Mouse (Mus musculus) lung, adult 2 months (tissue): ENCODE data around the gene Ufc1. TPM values are rescaled to one million over a fixed set of nuclear protein-coding genes. Genes with fewer than 3 reads are reported as not detected.
"Not testable (repeated sequence)": the region's sequence is repeated elsewhere in the genome, so short reads cannot be mapped to it uniquely, and the experiment has no call there.

Source experiments
- DNase-seq: peaks from one replicate; pipeline ENCODE4 v3.0.0; 2022
- H3K4me1 ChIP-seq: fragments of 200-500 bp; 2 replicates; pipeline ENCODE4 v1.6.1; 2011; ENCODE audit warnings: low read length; ENCODE audit not compliant: control insufficient read depth, insufficient read depth
- H3K4me3 ChIP-seq: fragments of 200-500 bp; replicated peaks from 2 replicates; pipeline ENCODE3; 2011; ENCODE audit warnings: low read depth, mild to moderate bottlenecking, control low read depth, low read length; ENCODE audit errors: extremely low read depth
- CTCF ChIP-seq: fragments of 200-500 bp; IDR thresholded peaks from 2 replicates; pipeline ENCODE4 v1.5.1; 2011; ENCODE audit warnings: mild to moderate bottlenecking, low read length, control low read depth; ENCODE audit not compliant: insufficient read depth
- POLR2A ChIP-seq: fragments of 200-500 bp; IDR thresholded peaks from 2 replicates; pipeline ENCODE4 v1.6.1; 2011; ENCODE audit warnings: low read depth, mild to moderate bottlenecking, control low read depth, low read length, borderline replicate concordance; ENCODE audit errors: extremely low read depth
- WGBS: fragments of 180-500 bp; shearing (Covaris S2); methylation state at CpG from one replicate; pipeline ENCODE4 v1.1.7; 2018; 5-methylcytosine and 5-hydroxymethylcytosine counted together
- polyA plus RNA-seq: library from polyadenylated mRNA; depleted of rRNA; stranded (reverse); fragments of >200 nt; gene quantifications from 2 replicates; pipeline ENCODE4 v1.2.3, GENCODE M21; 2012

Gene Ufc1
- polyA plus RNA-seq, 1 experiment: 22.2 TPM

DNA sequence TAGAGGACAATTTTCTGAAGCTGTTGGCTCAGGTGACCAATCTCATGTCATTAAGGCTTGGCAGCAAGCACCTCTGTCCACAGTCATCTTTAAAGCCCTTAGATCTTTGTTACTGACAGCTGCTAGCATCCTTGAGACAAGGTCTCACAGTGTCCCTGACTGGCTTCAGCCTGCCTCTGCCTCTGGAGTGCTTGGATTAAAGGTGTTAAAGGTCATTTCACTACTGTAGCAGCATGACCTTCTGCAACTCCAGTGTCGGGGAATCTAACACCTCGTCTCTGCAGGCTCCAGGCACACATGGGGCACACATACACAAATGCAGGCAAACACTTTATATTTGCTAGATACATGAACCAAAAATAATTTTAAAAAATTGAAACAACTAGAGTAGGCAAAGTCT is 30.7 kb upstream of the Ufc1 start:
- TF ChIP-seq POLR2A (no peak), CTCF (no peak)
- Histone ChIP-seq H3K4me3 (no peak overlapping the region), H3K4me1 (peaks cover 5% of the 10 kb centered on the region)
- DNase-seq: no peak
- 74% methylated on average over 2 of the region's 2 CpGs for WGBS

DNA sequence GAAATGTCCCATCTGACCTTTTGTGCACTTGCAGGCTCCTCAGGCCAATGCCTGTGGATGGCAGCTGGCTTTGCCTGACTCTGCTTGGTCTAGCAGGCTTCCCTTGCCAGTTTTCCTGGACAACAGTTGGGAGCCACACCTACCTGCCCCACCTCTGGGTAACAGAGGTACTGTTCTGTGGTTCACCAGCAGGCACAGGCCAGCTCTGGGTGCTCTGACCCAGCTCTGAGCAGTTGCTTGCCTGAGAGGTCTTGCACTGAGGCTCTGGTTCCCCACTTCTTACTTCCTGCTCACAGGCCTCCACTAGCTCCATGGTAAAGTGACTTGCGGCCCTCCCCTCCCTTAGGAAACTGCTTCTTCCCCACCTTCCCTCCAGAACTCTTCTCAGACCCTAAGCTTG is 27.2 kb upstream of the Ufc1 start:
- DNase-seq: no peak
- WGBS: 80% methylated on average over 1 of the region's 1 CpGs
- TF ChIP-seq POLR2A: no peak
- no peak for TF ChIP-seq CTCF
- Histone ChIP-seq H3K4me1 (no peaks in the 10 kb centered on the region), H3K4me3 (no peak overlapping the region)

DNA sequence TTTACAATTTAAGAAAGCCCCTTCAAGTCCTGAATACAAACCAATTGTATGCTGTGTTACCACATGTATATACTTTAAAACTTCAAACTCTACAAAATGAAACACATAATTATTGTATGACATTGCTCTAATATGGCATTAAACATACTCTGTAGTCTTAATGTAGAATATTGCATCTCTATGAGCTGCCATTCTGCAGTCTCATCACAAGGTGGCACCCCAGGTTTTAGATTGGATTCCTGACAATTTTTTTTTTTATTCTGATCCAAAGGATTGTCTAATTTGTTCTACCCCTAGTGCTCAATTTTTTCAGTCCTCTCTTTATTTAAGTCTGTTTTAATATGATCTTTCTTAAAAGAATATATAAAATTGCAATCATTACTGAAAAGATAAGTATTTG is 26.6 kb upstream of the Ufc1 start:
- Histone ChIP-seq H3K4me3 (no peak overlapping the region), H3K4me1 (no peaks in the 10 kb centered on the region)
- TF ChIP-seq CTCF (0 out of 2 replicates have a peak, but pooled peaks have one; percentile 1), POLR2A (no peak)
- DNase-seq: no peak

DNA sequence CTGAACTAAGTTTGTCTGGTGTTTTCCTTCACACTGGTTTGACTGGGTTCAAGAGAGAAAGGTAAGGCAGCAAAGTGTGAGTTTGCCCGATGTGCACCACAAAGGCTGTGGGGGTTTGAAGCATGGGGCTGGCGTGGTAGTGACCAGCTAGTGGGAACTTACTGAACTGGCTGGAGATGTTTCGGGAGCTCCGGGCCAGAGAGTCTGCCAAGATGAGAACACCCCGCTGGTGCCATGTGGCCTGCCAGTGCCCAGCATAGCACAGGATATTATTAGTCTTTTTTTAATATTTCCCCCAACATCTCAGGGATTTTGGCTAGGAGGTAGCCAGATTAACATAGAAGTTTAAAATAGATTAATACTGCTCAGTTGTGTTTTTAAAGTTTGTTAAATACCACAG is 25.3 kb upstream of the Ufc1 start:
- 25% methylated on average over 5 of the region's 5 CpGs for WGBS
- no peaks in the 10 kb centered on the region for H3K4me1 ChIP-seq
- DNase-seq: no peak

DNA sequence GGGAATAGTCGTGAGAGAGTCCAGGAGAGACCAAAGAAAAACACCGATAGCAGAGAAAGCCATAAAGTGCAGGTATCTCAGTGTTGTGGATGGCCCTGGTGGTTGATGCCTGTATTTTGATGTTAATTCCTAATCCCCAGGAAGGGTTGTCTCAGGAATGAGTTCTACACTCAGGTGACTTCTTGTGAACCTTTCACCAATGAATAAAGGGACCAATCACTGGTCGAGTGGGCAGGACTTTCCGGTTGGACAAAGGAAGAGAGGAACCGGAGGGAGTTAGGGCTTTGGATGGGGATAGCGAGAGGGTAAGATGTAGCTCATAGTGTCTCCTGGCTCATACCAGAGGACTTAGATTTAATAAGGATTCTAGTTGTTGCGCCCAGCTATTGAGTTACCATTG is 24.9 kb upstream of the Ufc1 start:
- H3K4me3 ChIP-seq: no peak overlapping the region
- no peak for DNase-seq
- H3K4me1 ChIP-seq: no peaks in the 10 kb centered on the region
- WGBS: 24% methylated on average over 7 of the region's 7 CpGs
- TF ChIP-seq CTCF (no peak), POLR2A (no peak)

More for the DNA sequence above, 25.3 kb upstream of the Ufc1 start:
- H3K4me3 ChIP-seq: no peak overlapping the region
- no peak for TF ChIP-seq POLR2A
- no peak for TF ChIP-seq CTCF

DNA sequence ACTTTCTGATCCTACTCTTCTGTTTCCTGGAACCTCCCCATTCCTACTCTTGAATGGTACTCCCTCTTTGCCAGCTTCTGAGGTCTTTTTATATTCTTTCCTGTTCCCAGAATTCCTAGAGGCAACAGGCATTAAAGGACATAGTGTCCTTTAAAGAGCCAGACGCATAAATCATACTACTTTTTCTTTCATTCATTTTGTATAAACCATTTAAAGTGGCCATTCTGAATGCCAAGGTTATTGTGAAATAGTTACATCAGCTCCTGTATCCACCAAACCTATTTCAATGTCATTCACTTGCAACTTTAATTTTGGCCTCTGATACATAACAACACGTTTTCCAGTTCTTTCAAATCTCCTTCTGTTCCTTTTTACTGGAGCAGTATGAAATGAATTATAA is 14.5 kb upstream of the Ufc1 start:
- 47% methylated on average over 2 of the region's 2 CpGs for WGBS
- Histone ChIP-seq H3K4me1 (no peaks in the 10 kb centered on the region), H3K4me3 (no peak overlapping the region)
- no peak for TF ChIP-seq CTCF
- TF ChIP-seq POLR2A: no peak
- no peak for DNase-seq

DNA sequence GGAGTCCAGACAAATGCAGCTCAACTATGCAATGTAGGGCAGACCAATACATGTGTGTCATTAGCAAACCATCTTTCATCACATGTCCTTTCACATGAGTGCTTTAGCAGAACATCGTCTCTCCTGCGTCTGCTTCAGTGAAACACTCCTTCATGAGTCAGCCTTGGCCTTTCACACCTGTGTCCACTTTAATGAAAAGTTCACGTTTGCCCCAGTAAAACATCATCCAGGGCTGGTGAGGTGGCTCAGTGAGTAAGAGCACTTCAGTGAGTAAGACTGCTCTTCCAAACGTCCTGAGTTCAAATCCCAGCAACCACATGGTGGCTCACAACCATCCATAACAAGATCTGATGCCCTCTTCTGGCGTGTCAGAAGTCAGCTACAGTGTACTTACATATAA is 11.3 kb upstream of the Ufc1 start:
- H3K4me1 ChIP-seq, DNase-seq, H3K4me3 ChIP-seq: not testable (repeated sequence)
- WGBS: 56% methylated on average over 5 of the region's 5 CpGs

DNA sequence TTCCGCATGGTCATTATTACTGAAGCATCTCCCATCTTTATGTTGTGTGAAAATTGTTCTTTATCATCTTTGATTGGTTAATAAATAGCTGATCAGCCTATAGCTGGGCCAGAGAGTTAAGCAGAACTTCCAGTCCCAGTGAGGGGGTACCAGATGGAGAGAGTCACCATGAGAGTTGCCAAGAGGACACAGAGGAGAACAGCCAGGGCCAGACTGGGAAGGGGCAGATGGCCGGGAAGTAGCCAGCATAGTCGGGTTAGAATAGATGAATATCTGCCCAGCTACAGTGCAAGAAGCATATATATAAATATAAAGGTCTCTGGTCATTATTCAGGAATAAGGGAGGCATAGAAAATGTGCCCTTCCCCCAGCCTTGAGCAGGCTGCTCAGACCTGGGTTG is 3.4 kb upstream of the Ufc1 start:
- WGBS: 50% methylated on average over 3 of the region's 3 CpGs

DNA sequence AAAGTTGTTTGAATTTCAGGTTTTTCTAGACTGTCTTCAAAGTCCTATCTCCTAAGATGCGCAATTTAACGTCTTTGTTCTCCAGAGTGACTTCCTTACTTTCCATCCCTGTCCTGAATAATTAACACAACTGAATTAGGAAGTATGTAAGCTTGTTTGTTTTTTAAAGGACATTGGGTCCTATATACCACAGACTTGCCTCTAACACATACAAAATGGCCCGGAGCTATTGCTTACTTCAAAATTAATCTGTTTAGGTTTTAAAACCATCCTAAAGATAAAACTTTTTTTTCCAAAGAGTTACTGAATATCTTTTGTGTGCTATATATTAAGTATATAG is 209 bp upstream of the Ufc1 start:
- TF ChIP-seq POLR2A (no peak), CTCF (no peak)
- H3K4me1 ChIP-seq: peaks cover 3% of the 10 kb centered on the region; the same call in 1 of the 2 replicates
- WGBS: 12% methylated on average over 3 of the region's 3 CpGs
- no peak for DNase-seq
- H3K4me3 ChIP-seq: peak overlapping the region; percentile 99

More for the DNA sequence above, 3.4 kb upstream of the Ufc1 start:
- peaks cover 3% of the 10 kb centered on the region; the same call in 1 of the 2 replicates for H3K4me1 ChIP-seq
- TF ChIP-seq CTCF (no peak), POLR2A (no peak)
- DNase-seq: no peak
- H3K4me3 ChIP-seq: no peak overlapping the region

DNA sequence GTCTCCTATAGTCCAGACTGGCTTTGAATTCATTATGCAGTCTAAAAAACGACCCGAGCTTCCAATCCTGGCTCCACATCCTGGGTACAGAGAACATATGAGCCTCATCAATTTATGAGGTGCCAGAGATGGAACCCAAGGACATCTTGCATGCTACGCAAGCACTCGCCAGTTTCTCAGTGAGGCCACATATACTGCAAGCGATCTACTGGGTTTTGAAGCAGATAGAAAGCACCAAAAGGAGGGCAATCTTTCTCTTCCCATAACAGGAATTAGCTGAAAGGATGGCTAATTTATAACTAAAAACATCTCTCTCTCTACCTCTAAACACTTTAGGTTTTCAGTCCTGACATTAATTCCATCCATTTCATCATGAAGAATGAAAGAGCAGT is 922 bp downstream of the Ufc1 start:
- no peak for DNase-seq
- Histone ChIP-seq H3K4me3 (peak overlapping the region; percentile 99), H3K4me1 (peaks cover 3% of the 10 kb centered on the region; the same call in 1 of the 2 replicates)
- TF ChIP-seq POLR2A (no peak), CTCF (no peak)
- 33% methylated on average over 5 of the region's 5 CpGs for WGBS

DNA sequence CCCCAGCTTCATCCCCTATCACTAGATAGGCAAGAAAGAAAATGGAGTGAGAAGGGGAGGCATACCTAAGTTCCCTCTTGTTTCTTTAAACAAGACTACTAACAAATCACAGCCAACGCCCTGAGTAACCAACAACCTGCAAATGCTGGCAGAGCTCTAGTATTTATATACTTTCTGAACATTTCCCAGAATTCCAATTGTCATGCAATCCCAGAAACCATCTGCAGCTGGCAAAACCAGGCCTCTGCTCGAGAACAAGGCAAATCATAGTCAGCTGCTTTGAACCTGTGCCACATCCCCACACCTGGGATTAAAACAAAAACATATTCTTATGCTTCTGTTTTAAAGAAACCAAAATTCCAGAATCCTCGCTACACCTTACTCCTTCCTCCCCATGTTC is 1.5 kb downstream of the Ufc1 start:
- TF ChIP-seq CTCF: no peak
- no peak for TF ChIP-seq POLR2A
- no peak overlapping the region for H3K4me3 ChIP-seq
- no peak for DNase-seq
- 70% methylated on average over 3 of the region's 3 CpGs for WGBS
- H3K4me1 ChIP-seq: peaks cover 3% of the 10 kb centered on the region; the same call in 1 of the 2 replicates
